ENCODE assay signal across 9 mouse cellular contexts in genomic region chr11:63264432-63265061, GRCm38 (mm10).
A peak's percentile ranks its signal among the peaks of the same experiment; 100 is the strongest.
DNase-seq lines count a peak whose midpoint lies in the region; ATAC-seq and TF ChIP-seq lines count a peak whose summit lies in the region.
"Had no signal": no experiment of that assay in that cellular context is flagged by ENCODE, and none has a peak within 500 bp of the region (broad histone marks: within the 10 kb centered on the region; RNA-seq: fewer than 3 reads in every experiment).

No protein-coding gene starts in this region.

- no peaks in the 10 kb centered on the region for H3K9me3 ChIP-seq in hindbrain, embryonic 11.5 days (ENCODE audit: control insufficient read depth, low read length)
- no peaks in the 10 kb centered on the region for H3K9me3 ChIP-seq in hindbrain, embryonic 13.5 days
- H3K9me3 ChIP-seq in ES-E14 (ENCODE audit: control insufficient read depth, insufficient read depth, low read depth, low read length): no peaks in the 10 kb centered on the region

- H3K4me2 ChIP-seq in hindbrain, embryonic 11.5 days (replicated peaks; ENCODE audit: low read depth, low read length): no peak overlapping the region
- no peak overlapping the region for H3K4me2 ChIP-seq in hindbrain, embryonic 13.5 days

- no peak overlapping the region for H3K9ac ChIP-seq in hindbrain, embryonic 11.5 days (ENCODE audit: low read depth, low read length)
- no peak overlapping the region for H3K9ac ChIP-seq in hindbrain, embryonic 13.5 days
- no peak overlapping the region for H3K9ac ChIP-seq in ES-E14 (ENCODE audit: insufficient read depth, low read depth, low read length, poor library complexity, severe bottlenecking)

- peak; percentile 36 for DNase-seq in hindbrain, embryonic 11.5 days (ENCODE audit: low spot score)
- DNase-seq in ES-E14 (ENCODE audit: low read depth, low spot score): peak; percentile 40
- peak; percentile 66 for DNase-seq in embryo, embryonic 10.5 days (ENCODE audit: low spot score)
- peak; percentile 41 for DNase-seq in kidney, postnatal 10 days
- peak; percentile 47 for DNase-seq in retina, embryonic 14.5 days (ENCODE audit: low spot score)
- DNase-seq in cerebellum, adult 11 months: no peak

- WGBS in hindbrain, embryonic 11.5 days: 58% methylated on average over 9 of the region's 9 CpGs
- WGBS in hindbrain, embryonic 13.5 days: 46% methylated on average over 9 of the region's 9 CpGs

- H3K27ac ChIP-seq in hindbrain, embryonic 11.5 days (ENCODE audit: low read depth, low read length): no peak overlapping the region
- H3K27ac ChIP-seq in hindbrain, embryonic 13.5 days: no peak overlapping the region
- H3K27ac ChIP-seq in ES-E14 (ENCODE audit: insufficient read depth, low read depth, low read length, poor library complexity, severe bottlenecking): no peak overlapping the region

- no peaks in the 10 kb centered on the region for H3K4me1 ChIP-seq in hindbrain, embryonic 11.5 days (replicated peaks; ENCODE audit: control insufficient read depth, insufficient read depth, low read length)
- peaks cover 14% of the 10 kb centered on the region for H3K4me1 ChIP-seq in hindbrain, embryonic 13.5 days (replicated peaks)
- peaks cover 7 to 17% of the 10 kb centered on the region in 2 experiments for H3K4me1 ChIP-seq in ES-E14 (ENCODE audit: control insufficient read depth in 2 of 2, insufficient read depth in 2 of 2, low read length in 2 of 2, poor library complexity in 1 of 2)

- no peaks in the 10 kb centered on the region for H3K36me3 ChIP-seq in hindbrain, embryonic 11.5 days (ENCODE audit: control insufficient read depth, insufficient read depth, low read length)
- no peaks in the 10 kb centered on the region for H3K36me3 ChIP-seq in hindbrain, embryonic 13.5 days
- H3K36me3 ChIP-seq in ES-E14 (ENCODE audit: control insufficient read depth, insufficient read depth, low read length, poor library complexity, severe bottlenecking): no peaks in the 10 kb centered on the region

- no peaks in the 10 kb centered on the region for H3K27me3 ChIP-seq in hindbrain, embryonic 11.5 days (ENCODE audit: control insufficient read depth, insufficient read depth, low read length)
- H3K27me3 ChIP-seq in hindbrain, embryonic 13.5 days: 0 out of 2 replicates have a peak, but pooled peaks cover 11% of the 10 kb centered on the region

- in situ Hi-C loops in ES-E14 (cut with MboI; ENCODE audit: low sequenced_read_pairs in 2 of 2, unreplicated experiment in 2 of 2): no loop called here

- ATAC-seq in hindbrain, embryonic 11.5 days (ENCODE audit: low FRiP score): no peak
- no peak for ATAC-seq in hindbrain, embryonic 13.5 days (ENCODE audit: low FRiP score)
- no peak for ATAC-seq in erythroblast, adult 5-6 weeks (replicated peaks; ENCODE audit: low FRiP score, poor library complexity, severe bottlenecking)

- no peak overlapping the region for H3K4me3 ChIP-seq in hindbrain, embryonic 11.5 days (ENCODE audit: low read depth, low read length)
- no peak overlapping the region for H3K4me3 ChIP-seq in hindbrain, embryonic 13.5 days
- H3K4me3 ChIP-seq in ES-E14 (ENCODE audit: insufficient read depth in 1 of 2, low read depth in 1 of 2, low read length in 2 of 2, poor library complexity in 1 of 2, severe bottlenecking in 1 of 2): no peak overlapping the region
- H3K4me3 ChIP-seq: erythroblast, embryonic 14.5 days had no signal

TF ChIP-seq in ES-E14, 5 proteins besides CTCF, POLR2A, EP300 and RAD21:
- TF ChIP-seq ZC3H11A (IDR thresholded peaks at IDR 0.05; ENCODE audit: borderline replicate concordance, low read depth, low read length) (peak; percentile 67; the same call in 1 of the 2 replicates), CHD2 (IDR thresholded peaks at IDR 0.05; ENCODE audit: low read depth, low read length) (no peak)
